Mouse (Mus musculus) myocyte (in vitro differentiated cells): Measurements from ENCODE around the gene Cfap73.

Experiments
- CEBPB ChIP-seq: IDR thresholded peaks from 2 replicates; pipeline ENCODE4 v1.6.1; 2011; ENCODE audit warnings: mild to moderate bottlenecking, moderate library complexity; ENCODE audit not compliant: poor library complexity, insufficient read depth, severe bottlenecking
- E2F4 ChIP-seq: IDR thresholded peaks from one replicate; pipeline ENCODE4 v1.6.1; 2011; ENCODE audit warnings: mild to moderate bottlenecking, control low read depth, moderate library complexity; ENCODE audit not compliant: insufficient read depth
- MAX ChIP-seq: IDR thresholded peaks from one replicate; pipeline ENCODE4 v1.6.1; 2011; ENCODE audit warnings: low read depth, mild to moderate bottlenecking, control low read depth
- MYOD1 ChIP-seq, 3 experiments: IDR thresholded peaks; one replicate each; pipeline ENCODE4 v1.6.1; 2011; ENCODE audit warnings: control low read depth in 2 of 3, low read depth in 2 of 3, mild to moderate bottlenecking in 2 of 3, moderate library complexity in 1 of 3; ENCODE audit not compliant: insufficient read length in 2 of 3, control insufficient read depth in 1 of 3
- MYOG ChIP-seq, 3 experiments: IDR thresholded peaks; one replicate each; pipeline ENCODE4 v1.6.1; 2011; ENCODE audit warnings: control low read depth in 2 of 3, low read depth in 2 of 3, mild to moderate bottlenecking in 2 of 3; ENCODE audit not compliant: insufficient read length in 2 of 3, control insufficient read depth in 1 of 3, insufficient read depth in 1 of 3
- POLR2A ChIP-seq: IDR thresholded peaks from one replicate; pipeline ENCODE4 v1.6.1; 2011; ENCODE audit warnings: low read depth, mild to moderate bottlenecking, control low read depth, moderate library complexity; ENCODE audit not compliant: insufficient read length
- POLR2AphosphoS2 ChIP-seq: IDR thresholded peaks from one replicate; pipeline ENCODE4 v1.6.1; 2011; ENCODE audit warnings: low read depth, control low read depth; ENCODE audit not compliant: insufficient read length
- REST ChIP-seq: IDR thresholded peaks from one replicate; pipeline ENCODE4 v1.6.1; 2011; ENCODE audit warnings: mild to moderate bottlenecking, control low read depth, moderate library complexity; ENCODE audit not compliant: insufficient read depth, insufficient read length
- TCF12 ChIP-seq: IDR thresholded peaks from one replicate; pipeline ENCODE4 v1.6.1; 2011; ENCODE audit warnings: mild to moderate bottlenecking, control low read depth; ENCODE audit not compliant: poor library complexity, insufficient read depth, severe bottlenecking
- TCF3 ChIP-seq: IDR thresholded peaks from one replicate; pipeline ENCODE4 v1.6.1; 2011; ENCODE audit warnings: low read depth, control low read depth; ENCODE audit not compliant: insufficient read length
- USF1 ChIP-seq: IDR thresholded peaks from one replicate; pipeline ENCODE4 v1.6.1; 2011; ENCODE audit warnings: low read depth, mild to moderate bottlenecking, control low read depth, moderate library complexity

DNA sequence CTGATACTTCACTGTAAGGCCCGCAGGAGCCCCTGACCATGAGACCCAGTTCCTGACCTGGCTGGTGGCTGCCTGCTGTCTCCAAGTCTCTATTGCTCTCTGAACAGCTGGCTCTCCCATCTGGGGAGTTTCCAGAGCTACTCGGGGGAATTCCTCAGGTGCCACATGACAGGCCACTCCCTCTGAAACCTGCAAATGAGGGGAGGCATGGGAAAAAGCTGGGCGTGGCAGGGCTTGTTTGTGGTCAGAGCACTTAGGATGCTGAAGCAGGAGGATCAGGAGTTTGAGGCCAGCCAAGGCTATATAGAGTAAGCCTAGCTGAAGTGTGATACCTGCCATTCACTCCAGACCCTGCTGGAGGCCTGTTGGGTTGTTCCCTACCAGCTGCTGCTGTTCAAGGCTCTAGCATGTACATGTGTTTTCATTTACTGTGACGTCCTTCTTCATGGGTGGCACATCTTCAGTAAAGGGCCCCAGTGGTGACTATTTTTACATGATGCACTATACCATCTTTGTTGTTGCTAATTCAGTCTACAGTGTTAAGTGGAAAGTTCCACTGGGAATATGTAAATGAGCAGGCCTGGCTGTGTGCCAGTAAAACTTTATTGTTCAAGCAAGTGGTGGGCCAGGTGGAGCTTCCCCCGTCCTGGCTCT is 11.7 kb downstream of the Cfap73 start:
- TF ChIP-seq MAX (no peak), POLR2A (no peak), TCF3 (no peak), E2F4 (no peak), MYOG (IDR thresholded peaks at IDR 0.05; ENCODE audit: control insufficient read depth in 1 of 3, insufficient read depth in 1 of 3, insufficient read length in 2 of 3, low read depth in 2 of 3) (peak in 1 of 3 experiments; percentile 7), POLR2AphosphoS2 (no peak), USF1 (no peak), REST (no peak), CEBPB (no peak), MYOD1 (IDR thresholded peaks at IDR 0.05; ENCODE audit: control insufficient read depth in 1 of 3, insufficient read length in 2 of 3, low read depth in 2 of 3) (no peak), TCF12 (no peak)
